Mouse (Mus musculus) limb, embryonic 10.5 days (tissue): ENCODE results near the gene 6030408B16Rik. TPM values are rescaled to one million over a fixed set of nuclear protein-coding genes. Genes with fewer than 3 reads are reported as not detected.

Experiments
- DNase-seq: peaks from one replicate; pipeline ENCODE4 v3.0.0-alpha.2; 2017; ENCODE audit warnings: low spot score
- H3K27ac ChIP-seq: fragments of 300-500 bp; sonication (generic); 2 replicates; pipeline ENCODE4 v1.5.1; 2016; ENCODE audit warnings: mild to moderate bottlenecking
- H3K27me3 ChIP-seq: fragments of 300-500 bp; sonication (generic); 2 replicates; pipeline ENCODE4 v1.6.1; 2016; ENCODE audit warnings: low read depth, mild to moderate bottlenecking; ENCODE audit not compliant: poor library complexity, severe bottlenecking
- H3K36me3 ChIP-seq: fragments of 300-500 bp; sonication (generic); 2 replicates; pipeline ENCODE4 v1.6.1; 2016; ENCODE audit warnings: mild to moderate bottlenecking, moderate library complexity
- H3K4me1 ChIP-seq: fragments of 300-500 bp; sonication (generic); 2 replicates; pipeline ENCODE4 v1.6.1; 2016
- H3K4me3 ChIP-seq: fragments of 300-500 bp; sonication (generic); 2 replicates; pipeline ENCODE4 v1.5.1; 2016; ENCODE audit warnings: mild to moderate bottlenecking, moderate library complexity
- H3K9me3 ChIP-seq: fragments of 300-500 bp; sonication (generic); replicated peaks from 2 replicates; pipeline ENCODE4 v1.6.1; 2016; ENCODE audit warnings: mild to moderate bottlenecking
- WGBS: fragments of 180-500 bp; shearing (Covaris S2); methylation state at CpG from one replicate; pipeline ENCODE4 v1.1.7; 2016; 5-methylcytosine and 5-hydroxymethylcytosine counted together
- polyA plus RNA-seq: library from polyadenylated mRNA; unstranded; fragments of >200 nt; fragmentation: Nextera tagmentation; extraction: Ambion mirVana; gene quantifications from 2 replicates; pipeline ENCODE4 v1.2.1, GENCODE M21; 2016

The 6030408B16Rik gene
- polyA plus RNA-seq = 1.8 and 4.1 TPM in 2 replicates

GRCm38 (mm10) chr15:101293025-101293621, at the start of gene 6030408B16Rik:
Gene 6030408B16Rik (plus strand): TSS chr15:101293212.
- H3K36me3 ChIP-seq = peaks cover 49% of the 10 kb centered on the region
- H3K4me3 ChIP-seq = peak within 1 kb of the TSS; percentile 18; the same call in 1 of the 2 replicates
- DNase-seq = peak; percentile 35
- H3K27me3 ChIP-seq = no peaks in the 10 kb centered on the region
- WGBS = 61% methylated on average over 18 of the region's 18 CpGs
- H3K27ac ChIP-seq = peak within 1 kb of the TSS; percentile 79
- peaks cover 33% of the 10 kb centered on the region for H3K4me1 ChIP-seq
- no peaks in the 10 kb centered on the region for H3K9me3 ChIP-seq

GRCm38 (mm10) chr15:101244012-101244411, 49.0 kb upstream of the 6030408B16Rik start:
- H3K27ac ChIP-seq = peak overlapping the region; percentile 17; the same call in 1 of the 2 replicates
- peaks cover 2% of the 10 kb centered on the region for H3K27me3 ChIP-seq
- H3K4me1 ChIP-seq = peaks cover 52% of the 10 kb centered on the region
- no peaks in the 10 kb centered on the region for H3K9me3 ChIP-seq
- no peak for DNase-seq
- no peaks in the 10 kb centered on the region for H3K36me3 ChIP-seq
- 75% methylated on average over 3 of the region's 3 CpGs for WGBS
- no peak overlapping the region for H3K4me3 ChIP-seq

- Histone ChIP-seq H3K27ac (peak overlapping the region; percentile 97), H3K4me1 (peaks cover 40% of the 10 kb centered on the region), H3K36me3 (no peaks in the 10 kb centered on the region), H3K27me3 (no peaks in the 10 kb centered on the region), H3K4me3 (peak overlapping the region; percentile 56), H3K9me3 (no peaks in the 10 kb centered on the region)
- peak; percentile 95 for DNase-seq
- 1% methylated on average over 56 of the region's 56 CpGs for WGBS
Measured at GRCm38 (mm10) chr15:101246231-101247154, 46.5 kb upstream of the 6030408B16Rik start.

GRCm38 (mm10) chr15:101247155-101247498, 45.9 kb upstream of the 6030408B16Rik start:
- Histone ChIP-seq H3K4me3 (peak overlapping the region; percentile 56), H3K4me1 (peaks cover 33% of the 10 kb centered on the region)
- 76% methylated on average over 1 of the region's 1 CpGs for WGBS

GRCm38 (mm10) chr15:101248029-101248710, 44.8 kb upstream of the 6030408B16Rik start:
- 54% methylated on average over 5 of the region's 5 CpGs for WGBS
- Histone ChIP-seq H3K27ac (peak overlapping the region; percentile 76), H3K4me3 (no peak overlapping the region), H3K9me3 (no peaks in the 10 kb centered on the region), H3K27me3 (no peaks in the 10 kb centered on the region; the same call in 1 of the 2 replicates), H3K36me3 (no peaks in the 10 kb centered on the region), H3K4me1 (peaks cover 28% of the 10 kb centered on the region)
- no peak for DNase-seq

More at GRCm38 (mm10) chr15:101247155-101247498, 45.9 kb upstream of the 6030408B16Rik start:
- no peak for DNase-seq
- peak overlapping the region; percentile 97 for H3K27ac ChIP-seq
- no peaks in the 10 kb centered on the region for H3K36me3 ChIP-seq
- H3K27me3 ChIP-seq = no peaks in the 10 kb centered on the region
- H3K9me3 ChIP-seq = no peaks in the 10 kb centered on the region

GRCm38 (mm10) chr15:101250220-101250800, 42.7 kb upstream of the 6030408B16Rik start:
- Histone ChIP-seq H3K36me3 (no peaks in the 10 kb centered on the region), H3K27me3 (peaks cover 8% of the 10 kb centered on the region), H3K27ac (no peak overlapping the region), H3K4me3 (no peak overlapping the region), H3K9me3 (no peaks in the 10 kb centered on the region), H3K4me1 (peaks cover 46% of the 10 kb centered on the region)
- 86% methylated on average over 9 of the region's 9 CpGs for WGBS
- DNase-seq = no peak

- no peak overlapping the region for H3K27ac ChIP-seq
- no peak overlapping the region for H3K4me3 ChIP-seq
- no peak for DNase-seq
- peaks cover 8% of the 10 kb centered on the region for H3K27me3 ChIP-seq
- no peaks in the 10 kb centered on the region for H3K36me3 ChIP-seq
- 92% methylated on average over 5 of the region's 5 CpGs for WGBS
- H3K9me3 ChIP-seq = no peaks in the 10 kb centered on the region
- H3K4me1 ChIP-seq = peaks cover 44% of the 10 kb centered on the region
Measured at GRCm38 (mm10) chr15:101251930-101252329, 41.1 kb upstream of the 6030408B16Rik start.

GRCm38 (mm10) chr15:101252614-101253013, 40.4 kb upstream of the 6030408B16Rik start:
- no peaks in the 10 kb centered on the region for H3K36me3 ChIP-seq
- 88% methylated on average over 6 of the region's 6 CpGs for WGBS
- no peak overlapping the region for H3K4me3 ChIP-seq
- H3K9me3 ChIP-seq = no peaks in the 10 kb centered on the region
- DNase-seq = no peak
- H3K27me3 ChIP-seq = peaks cover 8% of the 10 kb centered on the region
- peaks cover 42% of the 10 kb centered on the region for H3K4me1 ChIP-seq
- H3K27ac ChIP-seq = no peak overlapping the region

- Histone ChIP-seq H3K27ac (peak overlapping the region; percentile 95), H3K4me3 (peak overlapping the region; percentile 85), H3K27me3 (peaks cover 8% of the 10 kb centered on the region), H3K9me3 (no peaks in the 10 kb centered on the region), H3K4me1 (peaks cover 35% of the 10 kb centered on the region), H3K36me3 (no peaks in the 10 kb centered on the region)
- no peak for DNase-seq
- 36% methylated on average over 3 of the region's 3 CpGs for WGBS
Measured at GRCm38 (mm10) chr15:101253563-101253885, 39.5 kb upstream of the 6030408B16Rik start.

GRCm38 (mm10) chr15:101253886-101254795, 38.9 kb upstream of the 6030408B16Rik start, which contains the start of gene Nr4a1:
Gene Nr4a1 (plus strand): TSS chr15:101254269.
- H3K4me3 ChIP-seq = peak within 1 kb of the TSS; percentile 85
- peaks cover 35% of the 10 kb centered on the region for H3K4me1 ChIP-seq
- H3K9me3 ChIP-seq = no peaks in the 10 kb centered on the region
- no peaks in the 10 kb centered on the region for H3K36me3 ChIP-seq
- peak within 1 kb of the TSS; percentile 95 for H3K27ac ChIP-seq
- peak; percentile 72 for DNase-seq
- peaks cover 8% of the 10 kb centered on the region for H3K27me3 ChIP-seq
- WGBS = 1% methylated on average over 81 of the region's 82 CpGs

GRCm38 (mm10) chr15:101255842-101256462, 37.1 kb upstream of the 6030408B16Rik start:
- 87% methylated on average over 7 of the region's 7 CpGs for WGBS
- no peak overlapping the region for H3K27ac ChIP-seq
- peaks cover 8% of the 10 kb centered on the region for H3K27me3 ChIP-seq

More at GRCm38 (mm10) chr15:101255842-101256462, 37.1 kb upstream of the 6030408B16Rik start:
- Histone ChIP-seq H3K36me3 (no peaks in the 10 kb centered on the region), H3K4me3 (no peak overlapping the region), H3K9me3 (no peaks in the 10 kb centered on the region), H3K4me1 (peaks cover 45% of the 10 kb centered on the region)
- no peak for DNase-seq
